Mouse (Mus musculus) spleen, adult 2 months (tissue): ENCODE measurements at regions not wholly inside any gene's neighbourhood (a gene's known extent, or its start where the extent isn't known, plus 50 kb on each side); places are given as distances from the start of the nearest gene placed in this dataset.

Source experiments
- DNase-seq, 2 experiments: peaks; one replicate each; pipeline versions ENCODE4 v3.0.0 to v3.0.0-alpha.2; 2012 to 2021; ENCODE audit warnings: low spot score in 2 of 2, low read depth in 1 of 2
- H3K27ac ChIP-seq: fragments of 200-500 bp; 2 replicates; pipeline ENCODE4 v1.5.1; 2012; ENCODE audit warnings: low read length, inconsistent platforms; ENCODE audit not compliant: insufficient read depth
- H3K27me3 ChIP-seq: fragments of 200-500 bp; 2 replicates; pipeline ENCODE4 v1.6.1; 2012; ENCODE audit warnings: mild to moderate bottlenecking, moderate library complexity, low read length, inconsistent platforms; ENCODE audit not compliant: control insufficient read depth, insufficient read depth
- H3K36me3 ChIP-seq: fragments of 200-500 bp; 2 replicates; pipeline ENCODE4 v1.6.1; 2012; ENCODE audit warnings: mild to moderate bottlenecking, low read length, inconsistent platforms; ENCODE audit not compliant: control insufficient read depth, insufficient read depth
- H3K4me1 ChIP-seq: fragments of 200-500 bp; 2 replicates; pipeline ENCODE4 v1.6.1; 2011; ENCODE audit warnings: inconsistent platforms; ENCODE audit not compliant: control insufficient read depth, insufficient read depth, insufficient read length
- H3K4me3 ChIP-seq: fragments of 200-500 bp; 2 replicates; pipeline ENCODE4 v1.5.1; 2011; ENCODE audit warnings: mild to moderate bottlenecking, inconsistent platforms; ENCODE audit not compliant: insufficient read depth, insufficient read length; ENCODE audit errors: extremely low read depth
- CTCF ChIP-seq: fragments of 200-500 bp; IDR thresholded peaks from 2 replicates; pipeline ENCODE4 v1.5.1; 2011; ENCODE audit warnings: mild to moderate bottlenecking, inconsistent platforms; ENCODE audit not compliant: insufficient read depth, insufficient read length, insufficient replicate concordance; ENCODE audit errors: extremely low read depth
- POLR2A ChIP-seq: fragments of 200-500 bp; IDR thresholded peaks from 2 replicates; pipeline ENCODE4 v1.6.1; 2011; ENCODE audit warnings: low read depth, low read length, inconsistent platforms
- WGBS: fragments of 180-500 bp; shearing (Covaris S2); methylation state at CpG from one replicate; pipeline ENCODE4 v1.1.7; 2018; 5-methylcytosine and 5-hydroxymethylcytosine counted together

GRCm38 (mm10) chr8:93591608-93592301, 56.1 kb upstream of the Ces5a start:
- DNase-seq: peak in 1 of 2 experiments; percentile 10
- Histone ChIP-seq H3K27ac (no peak overlapping the region), H3K4me3 (no peak overlapping the region), H3K4me1 (no peaks in the 10 kb centered on the region), H3K27me3 (no peaks in the 10 kb centered on the region; the same call in 1 of the 2 replicates), H3K36me3 (no peaks in the 10 kb centered on the region)
- 43% methylated on average over 9 of the region's 9 CpGs for WGBS
- TF ChIP-seq CTCF: peak; percentile 19; the same call in 1 of the 2 replicates
- TF ChIP-seq POLR2A: no peak

- TF ChIP-seq CTCF (no peak), POLR2A (no peak)
- 55% methylated on average over 3 of the region's 3 CpGs for WGBS
- DNase-seq: no peak
These were observed 56.6 kb upstream of the Ces5a start for GRCm38 (mm10) chr8:93592302-93592651.

GRCm38 (mm10) chr8:93598613-93599121, 63.0 kb upstream of the Ces5a start:
- no peak for TF ChIP-seq CTCF
- no peak for TF ChIP-seq POLR2A
- H3K36me3 ChIP-seq: no peaks in the 10 kb centered on the region
- 39% methylated on average over 11 of the region's 11 CpGs for WGBS
- no peaks in the 10 kb centered on the region for H3K27me3 ChIP-seq
- no peak for DNase-seq
- H3K27ac ChIP-seq: no peak overlapping the region
- H3K4me3 ChIP-seq: no peak overlapping the region
- H3K4me1 ChIP-seq: no peaks in the 10 kb centered on the region

More at GRCm38 (mm10) chr8:93592302-93592651, 56.6 kb upstream of the Ces5a start:
- no peaks in the 10 kb centered on the region for H3K36me3 ChIP-seq
- no peak overlapping the region for H3K27ac ChIP-seq
- no peaks in the 10 kb centered on the region for H3K4me1 ChIP-seq
- H3K4me3 ChIP-seq: no peak overlapping the region
- no peaks in the 10 kb centered on the region; the same call in 1 of the 2 replicates for H3K27me3 ChIP-seq

GRCm38 (mm10) chr8:93599306-93599705, 63.7 kb upstream of the Ces5a start:
- Histone ChIP-seq H3K27ac (no peak overlapping the region), H3K27me3 (no peaks in the 10 kb centered on the region), H3K4me1 (no peaks in the 10 kb centered on the region), H3K4me3 (no peak overlapping the region), H3K36me3 (no peaks in the 10 kb centered on the region)
- 74% methylated on average over 9 of the region's 9 CpGs for WGBS
- TF ChIP-seq CTCF: no peak
- no peak for TF ChIP-seq POLR2A
- no peak for DNase-seq

- no peaks in the 10 kb centered on the region for H3K36me3 ChIP-seq
- TF ChIP-seq CTCF (no peak), POLR2A (no peak)
- no peaks in the 10 kb centered on the region for H3K27me3 ChIP-seq
- no peak overlapping the region for H3K4me3 ChIP-seq
- 62% methylated on average over 8 of the region's 8 CpGs for WGBS
- no peaks in the 10 kb centered on the region for H3K4me1 ChIP-seq
- DNase-seq: no peak
- H3K27ac ChIP-seq: no peak overlapping the region
These were observed 64.1 kb upstream of the Ces5a start for GRCm38 (mm10) chr8:93599776-93600175.

- 52% methylated on average over 18 of the region's 18 CpGs for WGBS
- no peak for DNase-seq
- TF ChIP-seq CTCF (no peak), POLR2A (no peak)
These were observed 91.3 kb upstream of the Ces5a start for GRCm38 (mm10) chr8:93626807-93627526.

More at GRCm38 (mm10) chr8:93626807-93627526, 91.3 kb upstream of the Ces5a start:
- H3K4me1 ChIP-seq: no peaks in the 10 kb centered on the region
- H3K4me3 ChIP-seq: no peak overlapping the region
- H3K27ac ChIP-seq: no peak overlapping the region
- H3K27me3 ChIP-seq: no peaks in the 10 kb centered on the region
- no peaks in the 10 kb centered on the region for H3K36me3 ChIP-seq
